Mouse (Mus musculus) B cell, adult 2 months (primary cell): ENCODE data around the gene Chn2.

ENCODE experiments used
- DNase-seq, 2 experiments: peaks; one replicate each; pipeline ENCODE4 v3.0.0; 2022

The Chn2 gene

GRCm38 (mm10) chr6:54043536-54043935 lies 4.2 kb downstream of the Chn2 start:
- no peak for DNase-seq

DNA sequence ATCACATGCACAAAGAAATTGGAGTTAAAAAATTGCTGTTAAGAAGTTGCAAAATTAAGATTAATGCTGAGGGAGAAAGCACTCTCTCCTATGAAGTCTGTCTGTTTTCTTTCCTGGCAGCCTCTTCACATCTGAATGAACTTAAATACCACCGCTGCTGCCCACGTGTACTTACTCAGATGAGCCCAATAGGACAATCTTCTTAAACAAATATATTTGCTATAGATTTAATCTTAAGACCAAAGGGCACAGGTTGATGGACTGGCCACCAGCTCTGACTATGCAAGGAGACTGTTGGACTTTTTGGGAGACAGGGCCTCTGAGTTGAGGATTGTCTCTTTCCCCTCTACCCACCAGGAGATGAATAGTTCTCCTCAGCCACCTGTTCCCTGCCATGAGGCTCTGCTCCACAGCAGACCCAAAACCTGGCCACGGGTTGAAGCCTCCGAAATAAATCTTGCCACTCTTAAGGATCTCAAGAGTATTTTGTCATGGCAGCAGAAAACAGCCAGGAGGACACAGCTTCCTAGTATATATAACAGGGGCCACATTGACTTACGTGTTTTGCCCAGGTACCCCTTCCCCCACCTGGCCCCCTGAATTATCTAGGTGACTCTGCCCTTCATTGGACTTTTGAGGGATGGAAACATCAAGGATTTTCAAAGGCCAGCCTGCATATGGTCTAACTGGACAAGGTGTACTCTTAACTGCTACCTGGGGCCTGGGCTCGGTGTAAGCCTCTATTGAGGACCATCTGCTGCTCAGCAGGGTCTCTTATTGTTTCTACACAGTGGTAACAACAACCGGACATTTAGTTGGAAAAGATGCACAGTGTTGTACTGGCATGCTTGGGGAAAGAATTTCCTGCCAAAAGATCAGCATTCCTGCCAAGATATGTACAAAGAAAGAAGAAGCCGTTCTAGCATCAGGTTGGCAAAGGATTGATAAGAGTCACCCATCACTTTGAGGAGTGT lies 6.7 kb downstream of the Chn2 start:
- DNase-seq: no peak

- DNase-seq: no peak
Observed at GRCm38 (mm10) chr6:54046884-54047747, 7.8 kb downstream of the Chn2 start.

GRCm38 (mm10) chr6:54048768-54049167 lies 9.4 kb downstream of the Chn2 start:
- no peak for DNase-seq

DNA sequence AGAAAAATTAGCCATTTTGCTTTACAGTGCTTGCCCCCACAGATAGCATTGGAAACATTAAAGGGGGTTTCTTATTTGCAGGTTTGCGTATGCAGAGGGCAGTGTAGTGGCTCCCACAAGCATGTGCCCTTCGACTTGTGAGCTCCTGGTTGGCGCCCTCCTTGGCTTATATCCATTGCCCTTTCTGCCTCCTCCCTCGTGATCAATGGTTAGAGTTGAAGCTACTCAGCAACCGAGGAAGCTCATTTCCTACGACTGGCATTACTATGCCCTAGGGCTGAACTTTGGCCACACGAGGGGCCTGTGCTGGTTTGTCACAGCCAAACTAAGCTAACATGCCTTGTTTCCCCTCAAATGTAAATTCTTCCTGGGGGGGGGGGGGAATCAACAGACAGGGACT lies 11.8 kb downstream of the Chn2 start:
- DNase-seq: no peak

GRCm38 (mm10) chr6:54052124-54052523 lies 12.8 kb downstream of the Chn2 start:
- DNase-seq: no peak

GRCm38 (mm10) chr6:54052666-54053065 lies 13.3 kb downstream of the Chn2 start:
- DNase-seq: no peak

- DNase-seq: no peak
Observed at GRCm38 (mm10) chr6:54053316-54053715, 14.0 kb downstream of the Chn2 start.

- no peak for DNase-seq
Observed at GRCm38 (mm10) chr6:54055387-54055786, 16.0 kb downstream of the Chn2 start.

DNA sequence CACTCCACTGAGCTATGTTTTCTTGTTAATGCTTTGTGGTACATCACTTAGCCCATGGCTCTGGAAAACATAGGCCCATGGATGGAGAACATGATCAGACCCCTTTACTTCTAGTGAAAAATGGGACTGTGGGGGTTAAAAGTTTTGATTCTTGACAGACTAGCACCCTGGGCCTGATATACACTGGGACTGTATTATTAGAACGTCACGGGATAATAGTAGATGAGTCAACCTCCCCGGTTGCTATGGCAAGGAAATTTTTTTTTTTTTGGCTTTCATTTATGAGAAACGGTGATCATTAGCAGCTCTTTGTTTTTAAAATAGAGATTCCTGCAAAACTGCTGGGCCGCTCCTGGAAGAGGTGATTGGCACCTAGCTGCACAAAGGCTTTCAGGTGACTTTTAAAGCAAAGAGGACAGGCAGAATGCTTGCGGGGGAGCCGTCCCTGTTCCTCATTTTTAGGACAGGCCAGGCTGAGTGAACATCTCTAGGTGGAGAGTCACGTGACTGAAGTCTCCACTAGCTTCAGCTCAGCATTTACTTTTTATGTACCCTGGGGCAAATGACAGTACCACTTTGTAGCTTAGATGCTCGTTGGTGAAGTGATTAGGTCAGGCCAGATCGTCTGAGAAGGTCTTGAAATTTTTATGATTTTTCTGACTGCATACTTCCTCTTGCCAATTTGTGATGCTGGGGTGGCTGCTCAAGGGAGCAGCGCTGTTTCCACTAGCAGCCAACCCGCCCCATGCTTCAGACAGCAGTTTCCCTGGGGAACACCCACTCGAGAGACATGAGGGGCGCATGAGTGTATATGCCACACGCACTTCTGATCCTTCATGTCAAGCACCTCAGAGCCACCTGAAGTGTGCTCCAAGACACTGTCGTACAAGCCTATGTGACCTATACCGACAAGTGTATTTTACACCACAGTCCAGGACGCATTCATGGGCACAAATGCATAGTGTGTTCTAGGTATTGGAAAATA lies 17.5 kb downstream of the Chn2 start:
- peak; percentile 24 to 33 for DNase-seq

- no peak for DNase-seq
Observed at GRCm38 (mm10) chr6:54057661-54058060, 18.3 kb downstream of the Chn2 start.

DNA sequence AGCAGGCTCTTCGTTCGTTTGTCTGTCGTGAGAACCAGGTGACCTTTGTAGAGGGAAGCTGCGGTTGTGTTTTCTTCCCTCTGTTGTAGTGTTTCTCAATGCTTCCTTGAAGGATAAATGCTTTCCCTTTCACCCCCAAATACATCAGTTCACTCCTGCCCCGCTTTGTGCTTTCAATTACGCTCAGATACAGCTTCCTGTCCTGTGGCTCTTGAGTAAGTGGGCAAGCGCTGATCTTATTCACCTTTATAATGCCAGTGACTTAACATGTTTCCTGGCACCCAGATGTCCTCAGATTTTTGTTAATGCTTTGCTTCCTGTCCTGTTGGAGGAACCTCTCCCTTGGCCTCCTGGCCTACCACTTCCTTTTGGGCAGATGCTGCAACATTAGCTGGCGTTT lies 19.5 kb downstream of the Chn2 start:
- no peak for DNase-seq

DNA sequence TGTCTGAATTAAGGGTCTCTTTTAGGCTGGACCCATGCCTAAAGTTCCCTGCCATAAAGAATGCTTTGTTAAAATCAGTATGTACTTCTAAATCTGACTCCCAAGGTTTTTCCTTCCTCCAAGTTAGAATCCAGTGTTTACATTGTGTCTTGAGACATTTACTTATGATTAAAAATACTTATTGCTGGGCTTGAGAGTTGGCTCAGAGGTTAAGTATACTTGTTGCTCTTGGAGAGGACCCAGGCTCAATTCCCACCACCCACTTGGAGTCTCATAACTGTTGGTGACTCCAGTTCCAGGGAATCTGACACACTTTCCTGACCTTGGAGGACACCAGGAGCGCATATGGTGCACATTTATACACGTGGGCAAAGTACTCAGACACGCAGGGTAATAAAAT lies 20.9 kb downstream of the Chn2 start:
- DNase-seq: no peak

DNA sequence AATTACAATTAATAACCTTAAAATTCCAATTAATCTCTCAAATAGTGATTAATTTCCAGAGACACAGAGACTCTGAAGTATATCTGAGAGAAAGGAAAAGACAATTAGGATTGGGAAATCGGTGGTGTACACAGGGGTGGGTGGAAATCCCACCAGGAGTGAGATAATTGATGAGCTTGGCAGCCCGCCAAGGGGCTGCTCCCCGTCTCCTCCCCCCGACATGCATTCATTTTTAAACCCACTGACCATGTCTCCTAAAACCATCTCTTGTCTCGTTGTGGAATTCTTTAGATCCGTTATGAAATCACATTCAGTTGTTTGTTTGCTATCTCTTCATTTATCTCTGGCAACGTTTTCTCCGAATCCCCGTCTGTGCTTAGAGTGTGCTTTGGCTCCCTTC lies 22.0 kb downstream of the Chn2 start:
- no peak for DNase-seq

DNA sequence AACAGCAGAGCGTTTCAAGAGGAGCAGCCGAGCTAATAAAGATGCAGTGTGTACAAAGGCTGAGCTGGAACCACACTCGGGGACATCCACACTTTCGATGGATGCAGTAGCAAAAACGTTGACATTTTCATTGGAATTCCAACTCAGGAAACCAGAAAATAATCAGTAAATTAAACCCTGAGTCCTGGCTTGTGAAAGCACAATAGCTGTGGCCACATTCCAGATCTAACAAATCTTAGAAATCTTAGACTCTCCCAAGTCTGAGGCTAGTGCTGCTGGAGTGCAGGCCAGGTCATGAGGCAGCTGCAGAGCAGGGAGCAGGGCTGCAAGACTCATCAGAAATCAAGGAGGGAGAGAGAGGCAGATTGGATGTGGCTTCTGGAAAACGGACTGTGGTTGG lies 24.5 kb downstream of the Chn2 start:
- no peak for DNase-seq

GRCm38 (mm10) chr6:54067380-54067779 lies 28.0 kb downstream of the Chn2 start:
- no peak for DNase-seq

DNA sequence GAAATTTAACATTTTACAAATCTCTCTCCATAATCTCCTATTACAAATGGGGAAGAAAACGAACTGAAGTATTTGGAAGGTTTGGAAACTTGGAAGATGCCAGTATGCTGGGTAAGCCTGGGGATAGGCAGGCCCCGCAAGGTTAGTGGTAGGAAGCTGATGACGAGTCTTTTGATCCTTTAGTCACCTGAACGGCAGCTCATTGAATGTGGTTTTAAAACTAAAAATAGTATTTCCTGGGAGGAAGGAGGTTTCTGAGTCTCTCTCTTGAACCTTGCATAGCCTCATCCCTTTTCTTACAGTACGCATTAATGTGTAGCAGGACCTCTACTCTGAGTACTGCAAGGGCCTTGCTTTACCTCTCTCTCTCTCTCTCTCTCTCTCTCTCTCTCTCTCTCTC lies 29.5 kb downstream of the Chn2 start:
- DNase-seq: no peak

DNA sequence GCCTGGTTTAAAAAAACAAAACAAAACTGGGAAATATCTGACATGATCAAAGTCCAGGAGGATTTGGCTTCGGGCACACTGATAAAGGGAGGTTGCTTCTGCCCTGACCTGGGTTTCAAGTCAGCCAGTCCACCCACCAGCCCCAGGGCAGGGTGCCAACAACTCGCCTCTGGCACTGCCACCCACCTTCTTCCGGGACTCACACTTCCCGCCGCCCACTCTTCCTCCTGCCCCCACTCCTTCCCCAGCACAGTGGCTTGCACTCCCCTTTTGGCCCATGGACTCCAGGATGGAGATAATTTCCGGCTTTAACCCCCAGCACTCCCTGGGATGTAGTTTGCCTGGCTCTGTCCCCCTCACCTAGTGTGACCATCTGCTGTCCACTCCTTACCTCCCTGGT lies 31.4 kb downstream of the Chn2 start:
- no peak for DNase-seq

DNA sequence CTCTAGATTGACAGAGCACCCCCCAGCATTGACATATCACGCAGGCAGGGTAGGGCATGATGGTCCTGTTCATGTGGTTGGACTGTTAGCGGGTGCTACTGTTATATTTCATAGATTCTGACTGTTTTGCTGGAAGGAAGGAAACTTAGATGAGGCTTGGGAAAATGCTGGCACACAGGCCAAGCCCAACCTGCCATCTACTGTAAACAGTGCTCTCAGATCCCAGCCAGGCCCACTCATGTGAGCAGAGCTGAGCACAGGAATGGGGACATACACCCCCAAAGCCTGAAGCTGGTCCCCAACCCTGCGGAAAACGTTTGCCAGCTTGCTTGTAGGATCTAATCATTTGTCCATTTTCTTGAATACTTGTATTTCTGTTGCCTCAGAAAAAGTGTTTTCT lies 32.1 kb downstream of the Chn2 start:
- no peak for DNase-seq

DNA sequence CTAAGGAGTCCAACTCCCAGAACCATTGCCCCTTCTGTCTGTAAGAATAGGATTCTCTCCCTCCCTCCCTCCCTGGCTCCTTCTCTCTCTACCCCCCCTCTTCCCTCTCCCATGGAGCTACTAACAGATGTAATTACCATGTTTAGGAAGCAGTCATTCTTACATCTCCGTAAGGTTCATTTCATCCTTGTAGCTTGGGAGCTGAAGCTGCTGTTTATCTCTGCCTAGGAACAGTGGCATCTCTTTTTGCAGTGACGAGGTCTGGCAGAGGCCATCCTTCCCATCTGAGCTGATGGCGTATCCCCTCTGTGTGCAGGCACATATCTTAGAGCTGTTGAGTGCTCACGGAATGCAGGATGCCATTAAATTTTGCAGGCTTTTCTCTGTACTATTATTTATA lies 35.1 kb downstream of the Chn2 start:
- DNase-seq: no peak

- DNase-seq: no peak
Observed at GRCm38 (mm10) chr6:54075419-54075818, 36.1 kb downstream of the Chn2 start.

GRCm38 (mm10) chr6:54076625-54077024 lies 37.3 kb downstream of the Chn2 start:
- no peak for DNase-seq

- no peak for DNase-seq
Observed at GRCm38 (mm10) chr6:54078269-54078668, 38.9 kb downstream of the Chn2 start.
